ENCODE assay signal across 8 mouse cellular contexts in the genomic region with DNA sequence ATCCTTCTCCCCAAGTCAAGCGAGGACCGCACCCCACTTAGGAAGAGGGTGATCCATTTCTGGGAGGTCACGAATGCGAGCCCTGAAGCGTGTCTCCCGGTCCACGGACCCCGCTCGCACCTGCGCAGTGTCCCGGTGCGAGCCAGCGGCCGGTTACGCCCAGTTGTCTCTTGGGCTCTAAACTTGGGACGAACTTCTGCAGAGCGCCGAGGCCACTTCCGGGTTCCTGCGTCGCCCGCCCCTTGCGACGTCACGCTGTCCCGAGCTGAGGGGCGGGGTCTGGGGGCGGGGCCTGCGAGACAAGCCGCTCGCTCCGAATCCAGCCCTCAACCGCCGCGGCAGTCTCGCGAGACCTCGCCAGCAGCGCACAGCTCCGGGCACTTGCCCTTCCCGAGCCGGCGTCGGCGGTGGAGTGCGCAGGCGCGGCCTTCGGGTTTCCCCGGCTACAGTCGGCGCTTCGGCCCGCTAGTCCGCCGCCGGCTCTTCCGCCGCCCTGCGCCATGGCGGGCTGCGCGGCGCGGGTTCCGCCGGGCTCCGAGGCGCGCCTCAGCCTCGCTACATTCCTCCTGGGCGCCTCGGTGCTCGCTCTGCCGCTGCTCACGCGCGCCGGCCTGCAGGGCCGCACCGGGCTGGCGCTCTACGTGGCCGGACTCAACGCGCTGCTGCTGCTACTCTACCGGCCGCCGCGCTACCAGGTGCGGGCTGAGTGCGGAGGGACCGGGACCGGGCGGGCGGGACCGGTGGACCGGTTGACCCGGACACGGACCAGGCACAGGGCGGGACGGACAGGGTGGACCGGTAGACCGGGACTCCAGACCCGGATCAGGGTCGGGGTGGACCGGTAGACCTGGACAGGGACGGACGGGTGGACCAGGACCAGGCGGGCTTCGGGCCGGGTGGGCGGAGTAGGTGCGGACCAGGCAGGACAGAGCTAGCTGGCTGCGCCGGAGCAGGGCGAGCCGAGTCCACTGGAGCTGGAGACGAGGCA. TPM values are rescaled to one million over a fixed set of nuclear protein-coding genes. Genes with fewer than 3 reads are reported as not detected.
DNase-seq lines count a peak whose midpoint lies in the region; ATAC-seq lines count a peak whose summit lies in the region.

A gene (plus strand): TSS at position 354 of the 988 bp plus-strand sequence.

- H3K4me2 ChIP-seq in lung, embryonic 16.5 days (ENCODE audit: low read depth, low read length): peak within 1 kb of the TSS; percentile 98

- no peaks in the 10 kb centered on the region for H3K9me3 ChIP-seq in lung, embryonic 16.5 days (ENCODE audit: control insufficient read depth, low read length)

- H3K27me3 ChIP-seq in lung, embryonic 16.5 days (ENCODE audit: control insufficient read depth, insufficient read depth, low read depth, low read length): peaks cover 4% of the 10 kb centered on the region

- H3K9ac ChIP-seq in lung, embryonic 16.5 days (ENCODE audit: low read length): peak within 1 kb of the TSS; percentile 93

- peaks cover 15% of the 10 kb centered on the region for H3K4me1 ChIP-seq in lung, embryonic 16.5 days (replicated peaks; ENCODE audit: control insufficient read depth, insufficient read depth, low read length)

- H3K4me3 ChIP-seq in lung, embryonic 16.5 days (ENCODE audit: low read length): peak within 1 kb of the TSS; percentile 97

- H3K36me3 ChIP-seq in lung, embryonic 16.5 days (ENCODE audit: control insufficient read depth, insufficient read depth, low read length): peaks cover 11% of the 10 kb centered on the region; the same call in 1 of the 2 replicates

- peak; percentile 84 for DNase-seq in MEL-GATA-1-ER (ENCODE audit: extremely low read depth, low read depth)
- peak; percentile 99 for DNase-seq in cerebellum, adult 8-10 months
- DNase-seq in forelimb bud, embryonic 11.5 days (ENCODE audit: low read depth, low spot score): peak; percentile 98
- DNase-seq in layer of hippocampus, adult 9-10 months (ENCODE audit: low spot score): peak; percentile 87
- peak; percentile 99 for DNase-seq in ovary, postnatal 10 days (ENCODE audit: low spot score)
- DNase-seq in thymus, postnatal 10 days (ENCODE audit: low spot score in 2 of 2): peak; percentile 99 to 100

- H3K27ac ChIP-seq in lung, embryonic 16.5 days (ENCODE audit: low read length): peak within 1 kb of the TSS; percentile 69

- ATAC-seq in hematopoietic stem cell, adult 5-6 weeks (replicated peaks in 1 of 2; ENCODE audit: insufficient read depth in 1 of 2, low FRiP score in 2 of 2, low TSS enrichment in 1 of 2, low read depth in 1 of 2, poor library complexity in 2 of 2, severe bottlenecking in 2 of 2): peak; percentile 82 to 87
- peak; percentile 97 for ATAC-seq in lung, embryonic 16.5 days (ENCODE audit: low read depth)

- under 1% methylated on average over 102 of the region's 119 CpGs for WGBS in lung, embryonic 16.5 days

RNA-seq across cellular contexts. Expression of the gene that starts here (rescaled TPM):
- 16.8 and 19.4 TPM in 2 replicates for total RNA-seq in hematopoietic stem cell, adult 5-6 weeks (2017)
- 21.7 and 24.0 TPM in 2 replicates for polyA plus RNA-seq in lung, embryonic 16.5 days (2015; fragmentation: Nextera tagmentation; extraction: Ambion mirVana)

Comparison
In these comparisons a context has a peak if more than half of its experiments do, and no peak if none do; other contexts are left out.
1. Peak in every context shown above with its lines: DNase-seq, ATAC-seq, H3K4me3 ChIP-seq and H3K27ac ChIP-seq.